Mouse (Mus musculus): ENCODE results near the gene Tsfm. TPM values are rescaled to one million over a fixed set of nuclear protein-coding genes. Genes with fewer than 3 reads are reported as not detected.

The Tsfm gene
- 69.3 and 71.6 TPM in 2 replicates for polyA plus RNA-seq (2015; fragmentation: Nextera tagmentation; extraction: Ambion mirVana)

DNA sequence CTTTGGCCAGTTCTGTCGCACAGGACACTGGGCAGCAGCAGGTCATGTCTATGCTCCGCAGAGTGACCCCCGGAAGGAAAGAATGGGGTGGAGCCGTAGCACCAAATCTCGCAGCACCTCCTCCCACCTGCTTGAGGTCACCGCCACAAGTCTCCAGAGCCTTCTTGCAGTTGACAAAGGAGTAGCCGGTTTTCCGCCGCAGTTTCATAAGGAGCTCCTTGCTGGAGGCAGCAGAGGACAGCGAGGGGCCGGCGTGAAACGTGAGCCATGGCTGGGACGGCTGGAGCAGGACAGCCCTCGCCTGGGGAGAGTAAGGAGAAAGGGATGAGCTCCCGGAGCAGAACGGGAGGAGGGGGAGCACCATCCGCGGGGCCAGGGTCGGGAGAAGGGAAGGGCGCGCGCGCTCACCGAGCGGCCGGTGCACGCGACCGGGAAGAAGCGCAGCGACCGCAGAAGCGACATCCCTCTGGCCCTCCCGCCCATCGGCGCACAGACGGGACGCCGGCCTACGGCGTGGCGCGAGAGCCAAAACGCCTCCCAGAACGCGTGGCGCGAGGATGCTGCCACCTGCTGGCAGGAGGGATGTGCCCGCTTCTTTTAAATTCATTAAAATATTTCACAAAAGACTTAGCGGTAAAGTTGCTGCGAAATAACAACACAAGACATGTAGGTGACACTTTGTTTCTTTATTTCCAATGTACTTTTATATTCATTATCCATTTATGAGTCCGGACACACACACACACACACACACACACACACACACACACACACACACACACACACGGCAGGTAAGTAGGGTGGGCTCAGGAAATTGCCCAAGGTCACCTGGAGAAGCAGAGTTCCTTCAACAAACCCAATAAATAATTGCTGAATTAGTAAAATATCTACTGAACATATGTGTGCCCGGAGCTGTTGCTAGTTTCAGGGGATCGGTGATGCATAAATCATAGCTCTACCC is at the start of gene Tsfm:
Tsfm (minus strand) TSS at position 505 of the 961 bp plus-strand sequence.
- peaks cover 15% of the 10 kb centered on the region for H3K36me3 ChIP-seq (ENCODE audit: control insufficient read depth, insufficient read depth, low read length)
- no peaks in the 10 kb centered on the region for H3K27me3 ChIP-seq (ENCODE audit: control insufficient read depth, insufficient read depth, low read depth, low read length)
- H3K9me3 ChIP-seq (ENCODE audit: control insufficient read depth, low read length), result no peaks in the 10 kb centered on the region
- ATAC-seq (ENCODE audit: low read depth), result peak; percentile 92
- peak within 1 kb of the TSS; percentile 91 for H3K9ac ChIP-seq (ENCODE audit: low read length)
- peak within 1 kb of the TSS; percentile 90 for H3K4me3 ChIP-seq (ENCODE audit: low read length)
- no peaks in the 10 kb centered on the region; the same call in 1 of the 2 replicates for H3K4me1 ChIP-seq (replicated peaks; ENCODE audit: control insufficient read depth, insufficient read depth, low read length)
- peak within 1 kb of the TSS; percentile 71 for H3K4me2 ChIP-seq (ENCODE audit: low read depth, low read length)
- peak within 1 kb of the TSS; percentile 74 for H3K27ac ChIP-seq (ENCODE audit: low read length)
- WGBS, result 5% methylated on average over 56 of the region's 56 CpGs

DNA sequence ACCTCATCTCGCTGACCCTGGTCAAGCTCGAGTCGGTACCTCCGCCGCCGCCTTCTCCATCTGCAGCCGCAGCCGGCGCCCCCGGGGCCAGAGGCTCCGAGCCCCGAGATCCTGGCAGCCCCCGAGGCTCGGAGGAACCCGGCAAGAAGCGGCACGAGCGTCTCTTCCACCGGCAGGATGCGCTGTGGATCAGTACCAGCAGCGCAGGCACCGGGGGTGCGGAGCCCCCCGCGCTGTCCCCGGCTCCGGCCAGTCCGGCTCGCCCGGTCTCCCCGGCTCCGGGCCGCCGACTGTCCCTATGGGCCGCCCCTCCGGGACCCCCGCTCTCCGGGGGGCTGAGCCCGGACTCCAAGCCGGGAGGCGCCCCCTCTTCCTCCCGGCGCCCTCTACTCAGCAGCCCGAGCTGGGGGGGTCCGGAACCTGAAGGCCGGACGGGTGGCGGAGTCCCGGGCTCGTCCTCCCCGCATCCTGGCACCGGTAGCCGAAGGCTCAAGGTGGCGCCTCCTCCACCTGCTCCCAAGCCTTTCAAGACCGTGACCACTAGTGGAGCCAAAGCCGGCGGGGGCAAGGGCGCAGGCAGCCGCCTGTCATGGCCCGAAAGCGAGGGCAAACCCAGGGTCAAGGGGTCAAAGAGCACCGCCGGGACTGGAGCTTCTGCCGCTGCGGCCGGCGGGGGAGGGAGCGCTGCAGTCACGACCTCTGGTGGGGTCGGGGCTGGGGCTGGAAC is 49.2 kb upstream of the Tsfm start:
- H3K4me2 ChIP-seq (ENCODE audit: low read depth, low read length), result peak overlapping the region; percentile 81
- peak overlapping the region; percentile 47 for H3K4me3 ChIP-seq (ENCODE audit: low read length)
- no peak overlapping the region for H3K27ac ChIP-seq (ENCODE audit: low read length)
- peaks cover 19% of the 10 kb centered on the region for H3K4me1 ChIP-seq (replicated peaks; ENCODE audit: control insufficient read depth, insufficient read depth, low read length)
- H3K36me3 ChIP-seq (ENCODE audit: control insufficient read depth, insufficient read depth, low read length), result no peaks in the 10 kb centered on the region
- no peaks in the 10 kb centered on the region for H3K9me3 ChIP-seq (ENCODE audit: control insufficient read depth, low read length)
- 5% methylated on average over 64 of the region's 70 CpGs for WGBS
- H3K9ac ChIP-seq (ENCODE audit: low read length), result peak overlapping the region; percentile 41
- ATAC-seq (ENCODE audit: low read depth), result no peak
- peaks cover 75% of the 10 kb centered on the region for H3K27me3 ChIP-seq (ENCODE audit: control insufficient read depth, insufficient read depth, low read depth, low read length)

DNA sequence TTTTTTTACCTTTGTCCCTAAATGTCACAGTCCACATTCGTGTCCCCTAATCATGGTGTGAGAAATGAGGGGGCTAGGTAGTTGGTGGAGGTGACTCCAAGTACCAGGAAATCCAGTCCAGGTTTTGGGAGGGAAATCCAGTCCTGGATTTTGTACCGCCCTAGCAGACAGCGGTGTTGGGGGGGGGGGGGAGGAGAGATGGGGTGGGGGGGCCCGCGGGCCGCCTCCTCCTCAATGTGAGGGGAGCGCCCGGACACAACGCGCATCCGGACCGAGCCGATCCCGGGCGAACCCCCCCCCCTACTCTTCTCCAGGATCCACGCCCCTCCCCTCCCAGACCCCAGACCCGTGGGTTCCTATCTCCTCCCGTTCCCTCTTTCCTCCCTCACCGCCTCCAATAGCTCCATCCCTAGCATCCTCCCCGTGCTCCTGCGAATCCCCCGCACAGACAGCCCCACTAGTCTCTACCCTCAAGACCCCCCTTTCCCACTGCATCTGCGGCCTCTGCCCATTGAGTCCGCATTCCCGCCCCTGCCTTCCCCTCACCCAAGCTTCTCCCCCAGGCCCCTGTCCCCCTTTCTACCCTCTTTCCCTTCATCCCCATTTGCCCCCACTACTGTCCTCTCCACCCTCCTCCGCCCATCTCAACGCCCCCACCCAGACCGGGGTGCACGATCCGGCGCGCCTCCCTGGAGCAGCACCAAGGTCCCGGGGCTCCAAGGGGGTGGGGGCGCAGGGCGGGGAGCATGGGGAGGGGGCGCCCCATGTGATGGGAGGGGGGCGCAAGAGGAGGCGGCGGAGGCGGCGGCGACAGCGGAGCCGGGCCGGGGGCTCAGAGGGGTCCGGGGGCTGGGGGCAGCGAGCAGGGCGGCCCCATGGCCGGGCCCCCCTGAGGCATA is 48.3 kb upstream of the Tsfm start:
- H3K27me3 ChIP-seq (ENCODE audit: control insufficient read depth, insufficient read depth, low read depth, low read length), result peaks cover 75% of the 10 kb centered on the region
- 2% methylated on average over 27 of the region's 49 CpGs for WGBS
- ATAC-seq (ENCODE audit: low read depth), result peak; percentile 40; the same call in 1 of the 2 replicates

DNA sequence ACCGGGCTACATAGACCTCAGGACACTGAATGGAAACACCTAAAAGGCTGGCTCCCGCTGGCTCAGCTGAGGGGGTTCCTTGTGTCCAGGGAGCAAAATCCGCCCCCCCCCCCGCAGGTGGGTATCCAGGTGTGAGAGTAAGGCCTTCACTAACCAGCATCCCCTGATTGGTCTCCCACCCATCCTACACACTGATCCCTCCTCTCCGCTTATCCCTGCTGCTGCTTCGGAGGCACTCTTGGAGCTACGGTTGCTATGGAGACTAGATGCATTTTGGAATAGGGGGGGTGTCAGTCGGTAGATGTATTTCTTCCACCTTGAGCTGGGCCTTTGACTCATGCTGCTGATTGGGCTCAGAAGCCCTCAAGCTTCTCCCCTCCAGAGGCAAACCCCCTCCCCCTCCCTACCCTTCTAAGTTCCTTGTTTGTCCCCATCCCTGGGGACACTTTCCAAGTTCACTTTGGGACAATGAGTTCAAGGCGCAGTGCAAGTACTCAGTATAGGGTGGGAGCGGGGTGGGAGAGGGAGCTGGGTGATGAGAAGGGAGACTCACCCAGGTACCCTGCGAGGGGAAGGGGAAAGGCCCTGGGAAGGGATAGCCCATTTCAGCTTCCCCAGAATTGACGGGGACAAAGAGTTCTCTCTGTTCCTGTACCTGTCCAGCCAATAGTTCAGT is 47.5 kb upstream of the Tsfm start:
- Histone ChIP-seq H3K36me3 (ENCODE audit: control insufficient read depth, insufficient read depth, low read length) (no peaks in the 10 kb centered on the region), H3K27ac (ENCODE audit: low read length) (no peak overlapping the region), H3K9ac (ENCODE audit: low read length) (no peak overlapping the region), H3K4me3 (ENCODE audit: low read length) (peak overlapping the region; percentile 47), H3K4me1 (replicated peaks; ENCODE audit: control insufficient read depth, insufficient read depth, low read length) (peaks cover 19% of the 10 kb centered on the region), H3K9me3 (ENCODE audit: control insufficient read depth, low read length) (no peaks in the 10 kb centered on the region), H3K4me2 (ENCODE audit: low read depth, low read length) (peak overlapping the region; percentile 81; the same call in 1 of the 2 replicates), H3K27me3 (ENCODE audit: control insufficient read depth, insufficient read depth, low read depth, low read length) (peaks cover 67% of the 10 kb centered on the region)
- WGBS, result 5% methylated on average over 12 of the region's 12 CpGs
- ATAC-seq (ENCODE audit: low read depth), result no peak

More for the DNA sequence above, 48.3 kb upstream of the Tsfm start:
- Histone ChIP-seq H3K27ac (ENCODE audit: low read length) (no peak overlapping the region), H3K36me3 (ENCODE audit: control insufficient read depth, insufficient read depth, low read length) (no peaks in the 10 kb centered on the region), H3K4me2 (ENCODE audit: low read depth, low read length) (peak overlapping the region; percentile 81), H3K4me3 (ENCODE audit: low read length) (peak overlapping the region; percentile 47), H3K4me1 (replicated peaks; ENCODE audit: control insufficient read depth, insufficient read depth, low read length) (peaks cover 19% of the 10 kb centered on the region), H3K9me3 (ENCODE audit: control insufficient read depth, low read length) (no peaks in the 10 kb centered on the region), H3K9ac (ENCODE audit: low read length) (peak overlapping the region; percentile 41)

DNA sequence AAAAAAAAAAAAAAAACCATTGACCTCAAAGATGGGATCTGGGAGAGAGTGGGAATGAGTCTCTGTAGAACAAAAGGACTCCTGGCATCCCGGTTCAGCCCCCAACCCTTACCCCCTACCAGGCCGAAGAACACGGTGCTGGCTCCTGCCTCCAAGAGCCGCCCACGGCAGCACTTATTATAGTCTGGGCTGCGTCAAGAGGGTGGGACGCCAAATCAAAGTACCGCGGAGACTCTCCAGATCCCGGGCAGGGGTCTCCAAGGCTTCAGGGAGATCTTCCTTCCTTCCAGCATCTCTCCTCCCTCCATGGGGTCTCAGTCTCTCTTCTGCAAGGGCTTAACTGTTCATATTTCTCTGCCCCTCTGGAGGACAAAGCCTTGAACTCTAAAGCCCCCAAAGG is 46.9 kb upstream of the Tsfm start:
- peaks cover 62% of the 10 kb centered on the region for H3K27me3 ChIP-seq (ENCODE audit: control insufficient read depth, insufficient read depth, low read depth, low read length)
- peaks cover 19% of the 10 kb centered on the region for H3K4me1 ChIP-seq (replicated peaks; ENCODE audit: control insufficient read depth, insufficient read depth, low read length)
- no peak overlapping the region for H3K9ac ChIP-seq (ENCODE audit: low read length)
- WGBS, result 13% methylated on average over 10 of the region's 10 CpGs
- no peak overlapping the region for H3K4me2 ChIP-seq (ENCODE audit: low read depth, low read length)
- H3K9me3 ChIP-seq (ENCODE audit: control insufficient read depth, low read length), result no peaks in the 10 kb centered on the region
- ATAC-seq (ENCODE audit: low read depth), result no peak
- H3K27ac ChIP-seq (ENCODE audit: low read length), result no peak overlapping the region
- H3K4me3 ChIP-seq (ENCODE audit: low read length), result no peak overlapping the region
- H3K36me3 ChIP-seq (ENCODE audit: control insufficient read depth, insufficient read depth, low read length), result no peaks in the 10 kb centered on the region

DNA sequence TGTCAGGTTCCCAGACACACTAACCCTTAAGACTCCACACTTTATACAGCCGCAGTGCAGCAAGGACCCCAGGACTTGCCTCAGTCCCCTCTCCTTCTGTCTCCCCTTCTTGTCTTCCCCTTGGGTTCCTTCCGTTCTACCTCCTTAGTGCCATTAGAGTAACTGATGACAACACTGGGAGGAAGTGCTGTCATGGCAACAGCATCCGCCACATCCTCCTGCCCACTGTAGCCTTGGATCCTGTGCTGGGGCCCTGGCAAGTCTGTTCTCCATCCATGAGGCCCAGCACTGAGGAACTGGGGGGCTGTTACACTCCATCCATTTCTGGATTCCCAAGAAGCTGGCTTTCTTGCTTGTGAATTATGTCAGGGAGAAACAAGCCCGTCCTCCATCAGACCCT is 45.4 kb upstream of the Tsfm start:
- 26% methylated on average over 4 of the region's 4 CpGs for WGBS
- no peak overlapping the region for H3K4me3 ChIP-seq (ENCODE audit: low read length)
- no peak for ATAC-seq (ENCODE audit: low read depth)
- H3K4me1 ChIP-seq (replicated peaks; ENCODE audit: control insufficient read depth, insufficient read depth, low read length), result peaks cover 16% of the 10 kb centered on the region
- no peak overlapping the region for H3K9ac ChIP-seq (ENCODE audit: low read length)
- H3K36me3 ChIP-seq (ENCODE audit: control insufficient read depth, insufficient read depth, low read length), result no peaks in the 10 kb centered on the region
- no peak overlapping the region for H3K4me2 ChIP-seq (ENCODE audit: low read depth, low read length)
- H3K27ac ChIP-seq (ENCODE audit: low read length), result no peak overlapping the region
- H3K9me3 ChIP-seq (ENCODE audit: control insufficient read depth, low read length), result no peaks in the 10 kb centered on the region
- peaks cover 48% of the 10 kb centered on the region for H3K27me3 ChIP-seq (ENCODE audit: control insufficient read depth, insufficient read depth, low read depth, low read length)

DNA sequence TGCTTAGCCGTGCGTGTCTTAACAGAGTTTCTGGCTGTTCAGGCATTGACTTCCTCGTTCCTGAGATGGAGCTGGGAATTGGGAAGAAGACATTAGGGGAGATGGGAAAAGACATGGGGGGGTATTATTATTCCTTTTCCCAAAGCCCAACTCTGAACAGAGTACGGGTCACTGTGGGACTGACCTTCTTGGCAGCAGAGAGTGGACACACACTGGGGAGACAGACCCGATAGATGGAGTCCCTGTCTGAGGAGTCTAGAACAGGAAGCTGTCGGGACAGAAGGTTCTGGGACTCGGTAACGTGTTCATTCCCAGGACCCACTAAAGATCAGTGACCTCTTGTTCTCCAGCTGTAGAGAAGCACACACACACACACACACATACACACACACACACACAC is 45.0 kb upstream of the Tsfm start:
- Histone ChIP-seq H3K4me2 (ENCODE audit: low read depth, low read length) (no peak overlapping the region), H3K9me3 (ENCODE audit: control insufficient read depth, low read length) (no peaks in the 10 kb centered on the region), H3K9ac (ENCODE audit: low read length) (no peak overlapping the region), H3K27ac (ENCODE audit: low read length) (no peak overlapping the region), H3K4me1 (replicated peaks; ENCODE audit: control insufficient read depth, insufficient read depth, low read length) (peaks cover 17% of the 10 kb centered on the region), H3K4me3 (ENCODE audit: low read length) (no peak overlapping the region), H3K27me3 (ENCODE audit: control insufficient read depth, insufficient read depth, low read depth, low read length) (peaks cover 44% of the 10 kb centered on the region), H3K36me3 (ENCODE audit: control insufficient read depth, insufficient read depth, low read length) (no peaks in the 10 kb centered on the region)
- WGBS, result 58% methylated on average over 8 of the region's 8 CpGs
- ATAC-seq (ENCODE audit: low read depth), result no peak

DNA sequence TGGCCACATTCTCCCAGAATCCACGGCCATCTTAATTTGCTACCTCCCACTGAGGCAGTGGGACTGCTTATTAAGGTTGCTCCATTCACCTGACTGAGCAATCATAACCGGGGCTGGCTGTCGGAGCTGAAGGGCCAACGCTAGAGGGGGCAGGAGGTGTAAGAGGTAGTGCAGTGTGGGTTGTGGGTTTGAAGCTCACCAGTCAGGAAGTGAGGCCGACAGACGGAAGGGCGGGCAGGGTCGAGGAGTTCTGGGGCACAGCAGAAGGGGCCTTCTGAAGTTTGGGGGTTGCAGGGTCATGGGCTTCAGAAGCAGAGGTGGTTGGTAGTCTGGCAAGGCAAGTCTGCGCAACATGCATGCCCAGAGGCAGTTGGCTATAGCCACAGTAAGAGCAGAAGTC is 44.4 kb upstream of the Tsfm start, which contains the start of gene Agap2:
Agap2 (plus strand) TSS at position 205 of the 400 bp plus-strand sequence.
- no peak within 1 kb of the TSS for H3K4me3 ChIP-seq (ENCODE audit: low read length)
- WGBS, result 56% methylated on average over 9 of the region's 9 CpGs
- ATAC-seq (ENCODE audit: low read depth), result no peak
- no peak within 1 kb of the TSS for H3K4me2 ChIP-seq (ENCODE audit: low read depth, low read length)
- H3K36me3 ChIP-seq (ENCODE audit: control insufficient read depth, insufficient read depth, low read length), result no peaks in the 10 kb centered on the region
- H3K27me3 ChIP-seq (ENCODE audit: control insufficient read depth, insufficient read depth, low read depth, low read length), result peaks cover 38% of the 10 kb centered on the region
- peaks cover 16% of the 10 kb centered on the region for H3K4me1 ChIP-seq (replicated peaks; ENCODE audit: control insufficient read depth, insufficient read depth, low read length)
- H3K9me3 ChIP-seq (ENCODE audit: control insufficient read depth, low read length), result no peaks in the 10 kb centered on the region
- no peak within 1 kb of the TSS for H3K9ac ChIP-seq (ENCODE audit: low read length)
- no peak within 1 kb of the TSS for H3K27ac ChIP-seq (ENCODE audit: low read length)
